Mouse (Mus musculus): ENCODE measurements around the gene Actn1.

Gene Actn1

DNA sequence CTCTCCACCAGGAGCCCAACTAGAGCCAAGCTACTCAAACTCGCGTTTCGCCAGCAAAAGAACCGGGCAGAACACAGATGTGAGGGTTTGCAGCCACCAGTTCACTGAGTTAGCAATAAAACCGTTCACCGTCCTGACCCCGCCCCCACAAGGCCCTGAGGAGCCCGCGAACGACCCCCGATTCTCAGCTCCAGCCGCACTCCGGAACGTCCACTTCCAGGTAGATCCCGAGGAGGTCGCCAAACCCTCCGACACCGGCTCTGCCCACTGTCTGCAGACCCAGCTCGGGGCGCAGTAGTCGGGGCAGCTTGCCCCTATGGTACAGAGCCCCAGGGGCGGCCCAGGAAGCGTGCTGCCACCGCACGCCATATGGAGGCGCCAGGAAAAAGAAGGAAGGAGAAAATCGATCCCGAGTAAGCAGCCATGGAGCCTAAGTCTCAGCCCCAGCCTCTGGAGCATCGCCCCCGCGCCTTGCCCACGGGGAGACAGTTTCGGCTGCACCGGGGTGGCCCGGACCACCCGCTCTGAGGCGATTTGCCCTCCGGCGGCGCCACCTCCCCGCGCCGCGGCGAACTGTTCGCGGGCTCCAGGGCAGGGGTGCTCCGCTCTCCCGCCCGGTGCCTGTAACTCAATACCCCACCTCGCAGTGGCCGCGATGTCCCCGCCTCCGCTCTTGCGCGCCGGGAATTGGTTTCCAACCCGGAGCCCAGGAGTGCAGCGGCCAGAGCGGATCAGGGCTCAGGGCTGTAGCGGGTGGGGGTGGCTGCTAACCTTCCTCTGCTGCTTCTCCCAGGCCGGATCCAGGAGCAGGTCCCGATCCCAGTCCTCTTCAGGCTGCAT, 735 bp downstream of the Actn1 start:
- peak; percentile 68 for DNase-seq (ENCODE audit: low spot score)

DNA sequence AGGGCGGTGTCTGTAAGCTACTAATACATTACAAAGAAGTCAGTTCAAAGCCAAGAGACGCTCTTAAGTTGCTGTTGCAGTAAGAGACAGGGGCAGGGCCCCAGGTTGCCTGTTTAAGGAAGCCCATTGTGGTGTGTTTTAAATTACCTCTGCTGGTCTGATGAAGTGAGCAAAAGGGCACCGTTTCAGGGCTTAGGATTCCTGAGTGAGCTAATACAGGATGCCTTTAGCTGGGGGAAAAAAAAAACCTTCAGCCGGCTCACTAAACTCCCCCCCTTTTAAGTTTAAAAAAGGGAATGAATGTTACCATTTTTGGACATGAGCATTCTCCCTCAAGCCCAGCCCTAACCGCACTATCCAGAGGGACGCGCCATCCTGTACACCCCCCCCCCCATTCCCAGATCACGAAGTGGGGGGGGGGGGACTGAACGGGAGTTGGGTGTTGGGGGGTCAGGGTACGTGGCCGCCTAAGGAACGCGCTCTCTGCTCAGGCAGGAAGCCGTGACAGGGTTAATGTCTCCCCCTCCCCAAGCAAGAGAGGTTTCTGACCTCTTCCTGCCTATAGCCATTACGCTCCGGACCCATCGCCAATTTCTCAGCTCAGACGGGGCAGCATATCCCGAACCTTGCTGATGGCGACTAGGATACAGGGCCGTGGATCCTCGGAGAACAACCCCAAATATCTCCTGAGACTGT, 1.5 kb downstream of the Actn1 start:
- peak; percentile 45 for DNase-seq (ENCODE audit: low spot score)

GRCm38 (mm10) chr12:80251978-80252377, 8.2 kb downstream of the Actn1 start:
- no peak for DNase-seq (ENCODE audit: low spot score)

DNA sequence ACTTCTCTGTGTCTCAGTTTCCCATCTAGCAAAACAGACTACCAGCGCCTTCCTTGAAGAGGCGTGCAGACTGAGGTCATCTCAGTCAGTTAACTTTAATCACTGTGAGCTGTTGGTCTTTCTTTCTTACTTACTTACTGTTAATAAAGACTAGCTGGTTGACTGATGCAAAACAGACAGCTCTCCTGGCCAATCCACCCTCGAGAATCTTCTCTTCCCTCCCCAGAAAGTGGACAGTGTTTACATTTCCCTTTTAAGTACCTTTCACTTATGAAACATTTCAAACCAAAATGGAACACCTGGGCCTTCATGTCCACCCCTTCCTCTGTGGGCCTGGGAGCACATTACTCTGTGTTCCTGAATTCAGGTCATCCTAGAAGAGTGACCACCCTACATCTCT, 8.6 kb downstream of the Actn1 start:
- DNase-seq (ENCODE audit: low spot score): no peak

DNA sequence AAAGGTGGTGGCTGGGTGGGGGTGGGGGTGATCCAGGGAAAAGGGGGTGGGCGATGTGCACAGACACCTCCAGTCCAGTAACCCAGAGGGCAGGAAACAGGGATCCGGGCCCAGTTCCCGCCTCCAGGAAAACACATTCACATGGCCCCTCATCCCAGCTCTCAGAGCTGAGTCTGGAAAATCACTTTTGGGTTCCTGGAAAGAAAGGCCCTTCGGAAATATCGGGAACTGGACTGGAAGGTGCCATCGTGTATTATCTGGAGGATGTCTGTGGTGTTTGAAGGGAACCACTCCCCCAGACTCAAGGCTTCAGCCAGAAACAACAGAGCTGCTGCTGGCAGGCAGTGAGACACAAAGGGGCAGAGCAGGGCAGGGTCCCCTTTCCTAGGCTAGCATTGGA, 10.6 kb downstream of the Actn1 start:
- DNase-seq (ENCODE audit: low spot score): no peak

DNA sequence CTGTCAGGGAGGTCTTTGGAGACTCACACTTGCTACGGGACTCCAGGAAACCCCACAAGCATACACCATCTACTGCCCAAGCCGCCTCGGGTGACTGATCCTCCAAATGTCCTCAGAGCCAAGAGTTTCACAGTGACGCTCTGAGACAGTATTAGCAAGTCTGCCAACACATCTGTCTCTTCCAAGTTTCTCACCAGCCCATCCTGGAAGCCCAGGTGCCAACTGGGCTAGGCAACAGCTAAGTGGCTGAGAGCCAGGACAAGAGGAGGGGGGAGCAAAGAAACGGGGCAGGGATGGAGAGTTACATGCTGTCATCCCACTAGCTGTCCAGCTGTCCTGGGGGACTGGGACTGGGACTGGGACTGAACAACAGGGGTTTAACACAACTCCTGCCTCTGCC, 13.1 kb downstream of the Actn1 start:
- no peak for DNase-seq (ENCODE audit: low spot score)

DNA sequence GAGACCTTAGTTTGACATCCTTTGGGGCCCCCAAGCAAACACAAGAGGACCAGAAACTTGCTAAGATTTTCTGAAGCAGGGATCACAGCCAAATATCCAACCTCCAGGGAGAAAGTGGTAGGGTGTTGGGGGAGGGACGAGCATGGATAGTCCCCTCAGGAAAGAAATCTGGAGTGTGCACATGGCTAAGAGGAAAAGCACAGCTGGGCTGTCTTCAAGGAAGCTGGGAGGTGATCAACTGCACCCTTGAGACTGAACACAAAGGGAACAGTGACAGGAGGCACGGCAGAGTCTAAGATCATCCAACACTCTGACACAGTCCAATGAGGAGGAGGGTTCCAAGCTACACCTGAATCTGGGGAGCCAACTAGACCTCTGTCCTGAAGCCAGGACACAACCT, 13.7 kb downstream of the Actn1 start:
- DNase-seq (ENCODE audit: low spot score): no peak

GRCm38 (mm10) chr12:80244755-80245154, 15.4 kb downstream of the Actn1 start:
- no peak for DNase-seq (ENCODE audit: low spot score)

- no peak for DNase-seq (ENCODE audit: low spot score)
Observed at GRCm38 (mm10) chr12:80244127-80244526, 16.0 kb downstream of the Actn1 start.

GRCm38 (mm10) chr12:80243335-80243734, 16.8 kb downstream of the Actn1 start:
- DNase-seq (ENCODE audit: low spot score): no peak

DNA sequence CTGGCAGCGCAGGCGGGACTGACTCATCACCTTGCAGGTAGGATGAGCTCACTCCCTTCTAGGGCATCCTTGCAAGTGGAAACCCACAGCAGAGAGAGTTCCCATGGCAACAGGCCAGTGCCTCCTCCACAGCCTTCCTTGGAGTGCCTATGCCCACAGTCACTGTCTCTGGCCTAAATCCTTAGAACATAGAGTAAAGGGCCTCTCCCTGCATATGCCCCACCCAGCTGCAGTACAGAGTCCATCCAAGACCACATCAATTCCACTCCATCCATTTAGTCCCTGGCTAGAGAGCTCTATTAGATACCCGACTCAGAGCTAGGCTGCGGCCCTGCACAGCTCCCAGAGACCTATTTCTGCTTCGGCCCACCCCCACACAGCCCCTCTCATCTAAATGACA, 20.7 kb downstream of the Actn1 start:
- DNase-seq (ENCODE audit: low spot score): no peak

- DNase-seq (ENCODE audit: low spot score): no peak
Observed at GRCm38 (mm10) chr12:80238523-80238922, 21.6 kb downstream of the Actn1 start.

DNA sequence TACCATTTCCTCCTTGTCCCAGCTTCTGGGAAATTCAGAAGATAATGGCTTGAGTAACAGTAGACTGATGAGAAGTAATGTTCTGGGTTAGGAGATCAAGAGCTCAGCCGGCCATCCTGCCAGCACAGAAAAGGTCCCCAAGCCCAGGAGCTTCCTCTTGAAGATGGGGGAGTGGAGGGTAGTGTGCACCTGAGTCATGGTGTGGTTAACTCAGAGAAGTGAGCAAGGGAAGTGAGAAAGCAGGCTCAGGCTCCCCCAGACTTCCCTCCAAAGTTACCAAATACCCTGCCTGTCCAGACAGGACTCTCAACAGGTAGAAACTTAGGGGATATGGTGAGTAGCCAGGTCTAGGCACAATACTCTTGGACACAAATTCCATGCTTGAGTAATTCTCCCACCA, 24.9 kb downstream of the Actn1 start:
- peak; percentile 20 for DNase-seq (ENCODE audit: low spot score)

DNA sequence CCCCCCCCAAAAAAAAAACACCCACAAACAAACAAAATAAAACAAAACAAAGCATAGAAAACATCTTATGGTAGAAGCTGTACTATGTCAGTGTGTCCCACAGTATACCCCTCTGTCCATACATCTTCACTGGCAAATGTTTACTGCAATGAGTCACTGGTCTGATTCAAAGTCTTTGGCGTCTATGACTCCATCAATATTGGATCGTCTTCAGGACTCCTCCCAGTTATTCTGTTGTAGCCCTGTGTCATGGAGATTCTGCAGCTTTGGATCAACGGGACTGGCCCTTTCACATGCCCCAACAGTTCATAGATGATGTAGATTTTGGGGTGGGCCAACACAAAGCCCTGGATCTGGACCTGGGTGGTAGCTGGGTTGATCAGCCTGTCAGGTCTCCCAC, 25.9 kb downstream of the Actn1 start:
- no peak for DNase-seq (ENCODE audit: low spot score)

DNA sequence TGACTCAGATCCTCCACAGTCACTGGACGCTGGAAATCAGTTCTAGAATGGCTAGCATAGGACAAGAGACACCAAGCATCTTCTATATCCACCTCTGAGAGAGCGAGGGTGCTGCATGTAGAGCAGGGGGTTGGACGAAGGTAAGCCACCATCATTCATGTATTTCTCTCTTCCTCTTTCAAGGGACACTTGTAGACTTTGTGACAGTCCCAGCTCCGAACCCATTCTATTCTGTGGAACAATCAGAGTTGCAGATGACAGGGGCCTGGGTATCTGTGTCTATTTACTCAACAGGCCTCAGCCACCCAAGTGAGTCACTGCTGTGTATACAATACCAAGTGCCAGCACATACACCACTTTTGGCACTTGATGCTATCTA, 27.3 kb downstream of the Actn1 start:
- no peak for DNase-seq (ENCODE audit: low spot score)

- no peak for DNase-seq (ENCODE audit: low spot score)
Observed at GRCm38 (mm10) chr12:80232076-80232839, 27.9 kb downstream of the Actn1 start.

GRCm38 (mm10) chr12:80231317-80231716, 28.9 kb downstream of the Actn1 start:
- DNase-seq (ENCODE audit: low spot score): no peak

GRCm38 (mm10) chr12:80230854-80231253, 29.3 kb downstream of the Actn1 start:
- DNase-seq (ENCODE audit: low spot score): no peak

GRCm38 (mm10) chr12:80230111-80230700, 30.0 kb downstream of the Actn1 start:
- DNase-seq (ENCODE audit: low spot score): no peak

- peak; percentile 15 for DNase-seq (ENCODE audit: low spot score)
Observed at GRCm38 (mm10) chr12:80229010-80229800, 31.0 kb downstream of the Actn1 start.

DNA sequence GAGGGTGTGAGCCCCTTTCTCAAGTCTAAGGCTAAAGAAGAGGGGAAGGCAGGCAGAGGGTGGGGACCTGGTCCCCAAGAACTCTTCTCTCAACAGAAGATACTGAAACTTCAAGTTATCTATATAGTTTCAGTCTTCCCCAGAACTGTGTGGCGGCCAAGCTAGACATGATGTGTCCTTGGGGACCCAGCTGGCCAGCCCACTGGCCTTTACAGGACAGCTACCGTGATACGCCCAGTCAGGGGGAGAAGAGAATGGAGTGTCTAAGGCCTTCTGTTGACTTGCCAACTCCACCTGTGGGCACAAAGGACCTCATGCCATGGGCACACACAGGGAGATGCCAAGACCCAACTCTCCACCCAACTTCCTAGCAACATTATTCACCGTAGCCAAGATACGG, 31.8 kb downstream of the Actn1 start:
- DNase-seq (ENCODE audit: low spot score): no peak

DNA sequence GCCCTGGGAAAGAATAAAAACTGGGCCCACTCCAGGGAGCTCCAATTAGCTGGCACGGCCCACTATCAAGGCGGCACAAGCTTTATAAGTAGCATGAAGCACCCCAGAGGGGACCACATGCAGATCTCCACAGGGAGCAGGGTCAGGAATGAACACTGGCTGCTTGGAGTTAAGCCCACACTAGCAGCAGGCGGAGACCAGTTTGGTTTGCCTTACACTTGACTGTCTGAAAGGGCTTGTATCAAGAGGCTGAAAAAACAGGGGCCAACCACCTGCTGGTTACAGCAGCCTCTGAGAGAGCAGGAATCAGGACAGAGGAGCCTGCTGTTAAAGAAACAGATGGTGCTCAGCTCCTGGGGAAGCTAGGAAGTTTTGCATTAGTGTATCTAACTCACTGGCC, 32.3 kb downstream of the Actn1 start:
- DNase-seq (ENCODE audit: low spot score): no peak

All from T-cell, adult 2 months (primary cell).